19 mouse cellular contexts compared by ENCODE assay signal in the genomic region with DNA sequence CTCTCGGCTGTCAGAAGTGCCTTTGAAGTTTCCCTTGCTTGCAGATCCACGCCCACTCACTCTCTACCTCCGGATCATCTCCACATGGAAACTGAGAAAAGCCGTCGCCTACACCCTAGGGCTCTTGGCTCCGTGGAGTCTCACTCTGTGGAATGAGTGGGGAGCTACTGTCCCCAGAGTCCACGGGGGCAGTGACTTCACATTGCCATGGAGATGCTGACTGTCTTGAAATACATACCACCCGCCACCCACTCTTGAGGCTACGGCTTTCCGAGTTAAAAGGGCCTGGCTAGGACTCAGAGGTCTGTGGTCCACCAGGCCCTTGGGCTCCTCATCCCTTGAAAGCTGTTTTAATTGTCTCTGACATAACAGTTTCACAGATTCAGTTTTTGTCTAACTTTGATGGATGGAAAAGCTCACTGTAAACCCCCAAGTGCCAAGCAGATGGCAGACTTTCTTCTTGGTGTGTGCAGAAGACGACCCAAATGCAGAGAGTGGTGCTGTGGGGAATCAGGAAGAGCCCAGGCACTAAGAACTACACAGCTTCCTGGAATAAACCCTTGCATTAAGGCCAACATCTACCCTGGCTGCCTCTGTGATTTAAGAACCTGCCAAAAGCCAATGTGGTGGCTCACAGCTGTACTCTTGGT. TPM values are rescaled to one million over a fixed set of nuclear protein-coding genes. Genes with fewer than 3 reads are reported as not detected.
DNase-seq lines count a peak whose midpoint lies in the region; ATAC-seq and TF ChIP-seq lines count a peak whose summit lies in the region.
"Had no signal": no experiment of that assay in that cellular context is flagged by ENCODE, and none has a peak within 500 bp of the region (broad histone marks: within the 10 kb centered on the region; RNA-seq: fewer than 3 reads in every experiment).

No protein-coding gene starts in this region.

- H3K27me3 ChIP-seq in kidney, embryonic 15.5 days: no peaks in the 10 kb centered on the region
- no peaks in the 10 kb centered on the region for H3K27me3 ChIP-seq in embryonic facial prominence, embryonic 10.5 days (replicated peaks; ENCODE audit: low read depth, poor library complexity, severe bottlenecking)
- H3K27me3 ChIP-seq: liver, embryonic 13.5 days had no signal

- intact Hi-C loops in left cerebral cortex, adult 2 months (cut with DNase I): loop anchor here (2.0 kb wide), 2 partner anchors 72 to 110 kb away; no protein-coding TSS in a partner anchor

- peak; percentile 94 for ATAC-seq in frontal cortex, adult (ENCODE audit: low TSS enrichment)
- no peak for ATAC-seq in kidney, embryonic 15.5 days (replicated peaks; ENCODE audit: low FRiP score)
- ATAC-seq: inflammation-experienced regulatory T-cells, adult 6 months had no signal

- peaks cover 14% of the 10 kb centered on the region for H3K4me1 ChIP-seq in kidney, embryonic 15.5 days
- peaks cover 20% of the 10 kb centered on the region for H3K4me1 ChIP-seq in embryonic facial prominence, embryonic 10.5 days

- peak; percentile 50 for DNase-seq in layer of hippocampus, adult 9-11 months
- DNase-seq in layer of hippocampus, adult 11-12 months (ENCODE audit: low spot score): no peak
- peak; percentile 60 to 71 for DNase-seq in left cerebral cortex, adult 2 months (ENCODE audit: extremely low spot score in 1 of 2, low spot score in 2 of 2)
- peak; percentile 73 to 90 for DNase-seq in right cerebral cortex, postnatal 10 days (ENCODE audit: low spot score in 2 of 2)
- no peak for DNase-seq in embryo, embryonic 9.5 days (ENCODE audit: extremely low spot score)
- no peak for DNase-seq in embryonic facial prominence, embryonic 10.5 days (ENCODE audit: low spot score)
- DNase-seq: adrenal gland, postnatal 10 days; cerebellum, adult 11-12 months; gastrocnemius, adult 2 months; heart, adult 18-20 months; kidney, adult 9 months; liver, embryonic 13.5 days; lung, postnatal 10 days; thymus, adult 2 months had no signal

- H3K4me2 ChIP-seq in kidney, embryonic 15.5 days: no peak overlapping the region
- H3K4me2 ChIP-seq: heart, embryonic 15.5 days; liver, embryonic 13.5 days had no signal

- H3K4me3 ChIP-seq in left cerebral cortex, adult 2 months: no peak overlapping the region
- H3K4me3 ChIP-seq in kidney, embryonic 15.5 days (replicated peaks): no peak overlapping the region
- no peak overlapping the region for H3K4me3 ChIP-seq in embryonic facial prominence, embryonic 10.5 days
- H3K4me3 ChIP-seq: gastrocnemius, adult 2 months; heart, embryonic 15.5 days; hindbrain, embryonic 10.5 days; liver, embryonic 13.5 days had no signal

- 50% methylated on average over 11 of the region's 11 CpGs for WGBS in kidney, embryonic 15.5 days
- 74% methylated on average over 11 of the region's 11 CpGs for WGBS in embryonic facial prominence, embryonic 10.5 days

- no peak overlapping the region for H3K9ac ChIP-seq in kidney, embryonic 15.5 days
- H3K9ac ChIP-seq: heart, embryonic 15.5 days; liver, embryonic 13.5 days had no signal

- no peaks in the 10 kb centered on the region for H3K36me3 ChIP-seq in kidney, embryonic 15.5 days
- no peaks in the 10 kb centered on the region for H3K36me3 ChIP-seq in embryonic facial prominence, embryonic 10.5 days (replicated peaks)
- H3K36me3 ChIP-seq: heart, embryonic 15.5 days; hindbrain, embryonic 10.5 days; liver, embryonic 13.5 days had no signal

- peak overlapping the region; percentile 32; the same call in 1 of the 2 replicates for H3K27ac ChIP-seq in left cerebral cortex, adult 2 months
- H3K27ac ChIP-seq in kidney, embryonic 15.5 days: no peak overlapping the region
- H3K27ac ChIP-seq in embryonic facial prominence, embryonic 10.5 days (replicated peaks): no peak overlapping the region
- H3K27ac ChIP-seq: gastrocnemius, adult 2 months; heart, embryonic 15.5 days; hindbrain, embryonic 10.5 days; liver, embryonic 13.5 days had no signal

- H3K9me3 ChIP-seq in kidney, embryonic 15.5 days (replicated peaks): no peaks in the 10 kb centered on the region
- no peaks in the 10 kb centered on the region for H3K9me3 ChIP-seq in embryonic facial prominence, embryonic 10.5 days
- H3K9me3 ChIP-seq: heart, embryonic 15.5 days; hindbrain, embryonic 10.5 days; liver, embryonic 13.5 days had no signal

- TF ChIP-seq CTCF in left cerebral cortex, adult 2 months (IDR thresholded peaks at IDR 0.05): no peak; the same call in none of the 2 replicates

RNA-seq across cellular contexts. Expression of a gene that starts 49.0 kb away (rescaled TPM):
- 10 to 100 TPM; 30.5 to 39.6 TPM for total RNA-seq in left cerebral cortex, adult 2 months (2021)
- polyA plus RNA-seq in kidney, embryonic 15.5 days (2015; fragmentation: Nextera tagmentation; extraction: Ambion mirVana): 0.99 and 3.1 TPM in 2 replicates
- polyA plus RNA-seq in embryonic facial prominence, embryonic 10.5 days (2016; fragmentation: Nextera tagmentation; extraction: Ambion mirVana): 1.2 and 1.4 TPM in 2 replicates
- total RNA-seq: heart, adult 18-20 months had no signal
- polyA plus RNA-seq: inflammation-experienced regulatory T-cells, adult 6 months had no signal

Comparison
In these comparisons a context has a peak if more than half of its experiments do, and no peak if none do; other contexts are left out.
1. DNase-seq: peak in layer of hippocampus, adult 9-11 months (single experiment), left cerebral cortex, adult 2 months (2 of 2) and right cerebral cortex, postnatal 10 days (2 of 2); none in layer of hippocampus, adult 11-12 months (single experiment), embryo, embryonic 9.5 days (single experiment) and embryonic facial prominence, embryonic 10.5 days (single experiment).